Mouse (Mus musculus): ENCODE measurements around the gene Pde2a.
A peak's percentile ranks its signal among the peaks of the same experiment; 100 is the strongest.

Gene Pde2a

DNA sequence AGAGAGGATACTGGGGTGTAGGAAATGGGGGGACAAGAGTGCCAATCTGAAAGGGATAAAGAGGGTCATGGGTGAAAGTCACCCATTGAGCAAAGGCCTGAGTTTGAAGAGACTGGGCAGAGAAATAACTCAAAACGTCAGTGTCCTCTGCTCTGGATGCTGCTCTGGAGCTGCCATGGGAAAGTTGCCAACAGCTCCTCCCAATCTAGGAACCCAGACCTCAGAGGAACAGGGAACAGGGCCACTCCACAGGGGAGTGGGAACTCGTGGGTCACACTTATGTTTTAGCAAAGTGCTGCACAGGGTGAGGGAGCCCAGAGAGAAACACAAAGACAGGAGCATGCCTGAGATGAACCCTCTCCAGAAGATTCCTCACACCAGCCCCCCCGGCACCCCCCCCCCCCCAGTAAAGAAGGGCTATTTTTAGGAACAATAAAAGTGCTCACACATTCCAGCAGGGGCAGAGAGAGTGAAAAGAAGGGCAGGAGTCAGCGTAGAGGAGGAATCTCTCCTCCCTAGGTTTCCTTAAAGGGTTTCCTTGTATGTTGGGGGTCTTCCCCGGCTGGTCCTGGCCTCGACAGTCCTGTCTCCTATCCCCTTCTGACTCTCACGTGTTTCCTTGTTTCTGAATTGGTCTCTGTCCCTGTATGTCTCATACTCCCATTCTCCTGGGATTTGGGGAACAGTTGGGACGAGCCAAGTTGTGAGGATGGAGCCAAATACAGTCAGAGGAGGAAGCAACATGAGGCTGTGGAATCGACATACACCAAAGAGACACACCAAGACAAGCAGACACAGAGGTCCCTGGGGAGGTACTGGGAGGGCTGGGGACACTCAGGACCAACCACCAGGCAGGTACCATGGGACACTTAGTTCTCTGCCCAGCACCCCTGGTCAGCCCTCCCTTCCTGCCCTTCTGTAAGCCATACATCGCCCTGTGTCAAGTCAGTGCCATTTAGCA lies 51.4 kb downstream of the Pde2a start:
- DNase-seq (ENCODE audit: low read depth, low spot score), result no peak

DNA sequence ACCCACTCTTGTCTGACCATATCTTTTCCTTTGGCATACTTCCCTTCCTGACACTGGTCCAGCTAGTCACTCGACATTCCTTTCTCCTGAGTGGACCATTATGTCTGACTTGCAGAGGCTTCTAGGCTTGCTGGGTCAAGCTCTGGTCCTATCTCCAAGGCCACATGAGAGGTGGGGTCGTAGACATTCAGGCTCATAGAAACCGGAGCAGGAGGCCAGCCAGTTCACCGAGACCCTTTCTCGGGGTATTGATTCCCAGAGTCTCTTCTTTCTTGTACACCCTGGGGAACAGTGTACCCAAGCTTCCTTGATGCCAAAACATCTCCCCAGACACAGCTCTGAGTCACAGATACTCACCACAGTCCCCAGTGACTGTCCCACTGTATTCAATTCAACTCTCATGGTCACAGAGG lies 52.9 kb downstream of the Pde2a start:
- no peak for DNase-seq (ENCODE audit: low read depth, low spot score)

DNA sequence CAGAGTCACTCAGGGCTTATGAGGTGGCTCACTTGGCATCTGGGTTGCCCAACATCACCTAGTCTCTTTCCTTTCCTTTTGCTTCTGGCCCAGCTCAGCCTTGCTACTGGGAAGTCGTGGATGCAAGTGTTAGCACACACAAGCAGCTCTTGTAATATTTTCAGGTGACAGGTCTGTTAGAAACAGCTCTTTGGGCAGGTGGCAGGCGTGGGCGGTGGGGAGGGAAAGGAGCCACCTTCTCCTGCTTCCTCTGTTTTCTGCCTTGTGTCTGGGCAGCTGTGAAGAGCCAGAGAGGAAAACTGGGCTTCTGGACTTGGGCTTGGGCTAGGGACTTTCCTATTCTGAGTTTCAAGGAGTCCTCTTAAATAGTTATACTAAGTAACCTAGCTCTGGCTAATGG lies 54.5 kb downstream of the Pde2a start:
- DNase-seq (ENCODE audit: low read depth, low spot score), result no peak

DNA sequence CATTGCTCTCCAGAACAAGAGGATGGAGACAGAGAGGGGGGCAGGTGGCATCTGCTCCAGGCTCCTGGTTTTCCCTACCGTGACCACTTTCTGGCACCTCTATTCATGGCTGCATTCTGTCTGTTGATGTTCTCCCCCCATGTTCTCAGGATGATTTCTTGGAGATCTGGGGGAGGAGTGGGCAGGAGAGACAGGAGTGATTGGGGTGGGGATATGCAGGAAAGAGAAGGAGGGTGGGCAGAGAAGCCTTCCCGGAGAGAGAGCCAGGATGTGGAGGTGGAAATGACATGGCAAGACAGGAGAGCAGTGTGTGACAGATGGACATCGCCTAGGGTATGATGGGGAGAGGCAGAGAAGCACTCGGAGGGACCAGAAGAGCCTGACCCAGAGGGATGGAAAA lies 55.0 kb downstream of the Pde2a start:
- no peak for DNase-seq (ENCODE audit: low read depth, low spot score)

DNA sequence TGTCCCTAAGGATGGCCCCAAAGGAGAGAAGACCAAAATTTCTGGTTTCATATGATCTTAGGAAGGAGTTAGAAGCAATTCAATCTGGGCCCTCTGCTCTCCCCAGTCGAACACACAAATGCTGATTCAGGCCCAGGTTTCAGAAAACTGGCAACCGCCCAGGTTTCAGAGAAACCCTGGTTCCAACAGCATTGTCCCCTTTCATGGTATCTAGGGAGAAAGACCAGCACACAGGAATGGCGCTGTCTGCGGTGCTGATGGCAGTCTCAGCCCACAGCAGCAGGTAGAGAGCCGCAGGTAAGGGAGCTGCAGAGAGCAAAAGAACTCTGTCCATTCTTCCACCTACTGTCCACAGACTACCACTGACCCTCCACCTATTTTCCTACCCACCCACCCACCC lies 55.7 kb downstream of the Pde2a start:
- no peak for DNase-seq (ENCODE audit: low read depth, low spot score)

DNA sequence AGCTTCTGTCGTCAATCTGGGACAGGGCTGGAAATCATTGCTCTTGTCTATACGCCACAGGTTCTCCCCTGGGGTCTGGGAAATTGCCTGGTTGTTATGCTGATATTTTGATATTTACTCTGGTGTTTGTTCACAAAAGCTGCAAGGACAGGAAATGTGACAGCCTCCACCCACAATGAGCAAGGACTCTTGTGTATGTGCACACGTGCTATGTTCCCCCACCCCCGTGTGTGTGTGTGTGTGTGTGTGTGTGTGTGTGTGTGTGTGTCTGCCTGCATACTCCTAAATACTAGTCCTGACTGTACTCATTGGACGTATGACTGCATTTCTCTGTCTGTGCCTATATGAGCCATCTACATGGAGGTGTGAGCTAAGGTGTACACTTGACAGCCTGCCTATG lies 56.6 kb downstream of the Pde2a start:
- DNase-seq (ENCODE audit: low read depth, low spot score), result peak; percentile 60

DNA sequence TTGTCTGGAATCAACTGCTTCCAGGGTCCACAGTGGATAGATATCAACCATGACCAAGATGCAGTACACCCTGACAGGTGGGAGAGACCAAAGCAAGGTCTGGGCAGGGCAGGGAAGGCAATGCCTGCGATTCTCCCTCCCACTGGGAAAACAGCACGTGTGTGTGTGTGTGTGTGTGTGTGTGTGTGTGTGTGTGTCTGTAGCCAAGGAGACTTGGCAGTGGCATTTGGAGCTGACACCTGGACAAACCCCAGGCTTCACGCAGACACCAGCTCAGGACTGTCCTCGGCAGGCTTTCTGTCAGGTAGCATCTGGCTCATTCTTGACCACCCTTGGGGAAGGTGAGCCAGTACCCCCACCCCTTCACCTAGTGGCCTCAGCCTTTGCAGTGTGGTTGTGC lies 58.4 kb downstream of the Pde2a start:
- DNase-seq (ENCODE audit: low read depth, low spot score), result no peak

DNA sequence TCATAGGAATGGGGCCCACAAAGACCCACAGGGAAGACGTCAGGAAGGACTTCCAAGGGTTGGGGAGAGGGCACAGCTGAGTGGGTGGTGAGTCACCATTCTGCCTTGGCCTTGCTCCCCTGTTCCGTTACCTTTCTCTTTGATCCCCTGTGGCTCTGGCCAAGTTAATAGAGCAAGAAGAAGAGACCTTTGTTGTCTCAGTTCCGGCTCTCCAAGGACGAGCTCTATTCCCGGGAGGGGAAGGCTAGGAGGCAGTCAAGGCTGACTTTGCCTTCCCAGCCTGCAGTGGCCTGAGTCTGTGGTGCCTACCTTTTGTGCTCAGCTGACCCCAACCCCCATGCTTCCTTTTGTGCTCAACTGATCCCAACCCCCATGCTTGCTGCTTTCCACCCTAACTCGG lies 59.2 kb downstream of the Pde2a start:
- DNase-seq (ENCODE audit: low read depth, low spot score), result no peak

DNA sequence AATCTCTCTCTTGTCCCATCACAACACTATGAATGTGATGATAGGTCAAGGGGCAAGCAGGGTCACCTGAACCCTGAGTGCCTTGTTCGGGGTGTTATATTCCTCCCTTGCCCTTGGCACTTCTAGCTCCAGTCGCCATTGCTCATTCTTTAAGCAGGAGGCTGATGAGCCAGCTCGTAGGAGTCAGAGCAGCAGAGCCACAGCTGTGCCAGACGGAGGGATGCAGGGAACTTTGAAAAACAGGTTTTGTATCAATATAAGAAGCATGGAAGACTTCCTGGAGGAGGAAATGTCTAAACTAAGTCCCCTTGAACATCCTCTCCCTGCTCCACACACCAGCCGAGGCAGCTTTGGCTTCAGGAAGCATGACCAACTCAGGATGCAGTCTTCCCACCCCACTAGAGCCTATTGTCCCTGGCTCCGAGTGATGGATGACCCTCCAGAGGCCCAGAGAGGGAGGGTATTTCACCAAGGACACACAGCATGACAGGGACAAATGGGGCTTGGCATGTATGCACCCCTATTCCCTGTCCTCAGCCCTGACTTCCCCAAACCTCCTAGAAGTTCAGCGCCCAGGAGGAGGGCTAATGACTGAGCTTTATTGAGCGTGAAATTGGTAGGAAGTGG lies 60.5 kb downstream of the Pde2a start:
- DNase-seq (ENCODE audit: low read depth, low spot score), result no peak

DNA sequence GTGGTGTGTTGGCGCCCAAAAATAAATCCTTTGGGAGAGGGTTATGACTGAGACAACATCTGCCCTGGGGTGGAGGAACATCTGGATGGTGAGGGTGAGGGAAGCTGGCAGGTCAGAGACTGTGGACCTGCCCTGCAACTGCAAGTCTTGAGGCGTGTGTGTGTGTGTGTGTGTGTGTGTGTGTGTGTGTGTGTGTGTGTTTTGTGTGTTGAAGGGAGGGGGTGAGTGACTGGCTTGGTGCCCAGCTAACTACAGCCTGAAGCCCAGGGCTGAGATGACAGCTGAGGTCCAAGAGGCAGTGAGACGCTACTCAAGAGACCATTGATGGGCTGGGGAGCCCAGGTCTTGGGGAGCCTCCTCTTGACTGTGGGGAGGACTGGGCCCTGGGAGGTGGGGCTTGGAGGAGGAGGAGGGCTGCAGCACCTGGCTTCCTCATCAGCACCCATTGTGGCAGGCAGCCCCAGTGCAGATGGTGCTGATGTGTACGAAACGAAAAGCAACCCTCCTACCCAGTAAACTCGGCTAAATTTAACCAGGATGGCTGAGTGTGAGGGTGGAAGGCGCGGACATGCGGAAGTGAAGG lies 61.1 kb downstream of the Pde2a start:
- DNase-seq (ENCODE audit: low read depth, low spot score), result no peak

DNA sequence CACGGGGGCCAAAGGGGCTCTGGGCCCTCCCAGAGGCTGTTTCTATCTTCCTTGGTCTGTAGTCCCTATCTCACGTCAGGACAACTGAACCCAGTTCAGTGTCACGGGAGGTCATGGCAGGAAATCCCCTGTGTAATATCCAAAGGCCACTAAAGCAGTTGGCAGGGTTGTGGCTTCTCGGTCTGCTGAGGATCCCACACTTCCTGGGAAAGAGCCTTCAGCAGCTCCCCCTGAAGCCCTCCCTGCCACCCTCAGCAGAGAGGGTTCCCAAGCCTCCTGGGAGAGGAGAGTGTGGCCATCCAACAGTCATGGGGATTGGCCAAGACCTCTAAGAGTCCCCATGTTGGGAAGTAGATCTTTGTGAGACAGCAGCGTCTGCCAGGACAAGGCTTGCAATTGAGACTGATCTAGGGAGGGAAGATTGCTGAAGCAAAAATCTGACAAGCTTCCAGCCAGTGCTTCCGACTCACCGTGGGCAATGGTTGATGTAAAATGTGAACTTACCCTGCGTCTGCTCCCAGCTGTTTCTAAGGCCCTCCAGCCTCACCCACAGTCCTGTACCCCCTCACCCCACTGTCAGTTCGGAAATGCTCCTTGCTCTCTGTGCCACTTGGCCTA lies 62.1 kb downstream of the Pde2a start:
- DNase-seq (ENCODE audit: low read depth, low spot score), result no peak

DNA sequence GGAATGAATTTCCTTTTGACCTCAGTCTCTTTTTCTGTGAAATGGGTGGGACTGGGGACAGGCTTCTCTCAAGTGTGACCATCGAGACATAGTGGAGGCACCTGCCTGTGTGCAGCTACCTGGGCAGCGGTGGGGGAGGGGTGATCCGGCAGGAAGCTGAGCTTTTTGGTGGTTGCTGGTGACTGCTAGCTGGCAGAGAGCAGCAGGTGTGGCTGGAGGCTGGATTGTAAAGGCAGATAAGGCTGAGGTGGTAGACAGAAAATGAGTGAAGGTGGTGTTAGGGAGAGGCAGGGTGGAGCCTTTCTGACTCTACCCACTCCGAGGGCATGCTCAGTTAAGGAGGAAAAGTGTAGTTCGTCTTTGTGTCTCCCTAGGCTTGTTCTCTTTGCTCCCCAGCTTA lies 65.6 kb downstream of the Pde2a start:
- DNase-seq (ENCODE audit: low read depth, low spot score), result peak; percentile 44

DNA sequence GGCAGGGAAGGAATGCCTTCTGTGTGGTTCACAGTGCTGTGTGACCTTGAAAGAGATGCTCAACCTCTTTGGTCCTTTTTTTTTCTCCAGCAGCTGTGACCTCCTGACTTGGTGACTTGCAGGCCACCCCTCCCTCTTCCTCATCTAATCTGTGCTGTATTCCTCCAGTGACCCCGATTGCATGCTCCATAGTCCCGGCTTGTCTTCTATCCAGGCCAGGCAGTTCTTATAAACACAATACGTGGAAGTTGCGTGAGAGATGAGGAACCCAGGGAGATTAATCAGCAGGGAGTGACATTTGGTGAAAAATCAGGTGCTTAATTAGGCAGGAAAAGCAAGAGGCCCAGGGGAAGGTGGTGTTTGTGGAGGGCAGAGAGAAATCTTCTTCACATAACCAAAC lies 69.5 kb downstream of the Pde2a start:
- no peak for DNase-seq (ENCODE audit: low read depth, low spot score)

DNA sequence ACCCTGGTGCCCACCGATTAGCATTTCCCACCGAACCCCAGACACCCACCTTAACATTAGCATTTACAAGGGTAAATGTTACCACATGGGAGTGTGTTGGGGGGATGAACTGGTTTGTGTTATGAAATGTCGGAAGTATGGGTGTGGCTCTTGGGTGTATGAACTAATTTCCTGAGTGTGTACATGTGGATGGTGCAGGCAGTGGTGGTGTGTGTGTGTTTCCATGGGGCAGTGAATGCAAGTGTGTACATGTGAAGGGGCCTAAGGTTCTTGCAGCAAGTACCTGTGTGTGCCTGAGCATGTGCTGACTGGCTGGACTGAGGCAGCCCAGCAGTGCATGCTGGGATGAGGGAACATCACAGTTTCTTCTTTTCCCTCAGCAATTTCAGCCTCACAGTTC lies 76.9 kb downstream of the Pde2a start:
- DNase-seq (ENCODE audit: low read depth, low spot score), result no peak

DNA sequence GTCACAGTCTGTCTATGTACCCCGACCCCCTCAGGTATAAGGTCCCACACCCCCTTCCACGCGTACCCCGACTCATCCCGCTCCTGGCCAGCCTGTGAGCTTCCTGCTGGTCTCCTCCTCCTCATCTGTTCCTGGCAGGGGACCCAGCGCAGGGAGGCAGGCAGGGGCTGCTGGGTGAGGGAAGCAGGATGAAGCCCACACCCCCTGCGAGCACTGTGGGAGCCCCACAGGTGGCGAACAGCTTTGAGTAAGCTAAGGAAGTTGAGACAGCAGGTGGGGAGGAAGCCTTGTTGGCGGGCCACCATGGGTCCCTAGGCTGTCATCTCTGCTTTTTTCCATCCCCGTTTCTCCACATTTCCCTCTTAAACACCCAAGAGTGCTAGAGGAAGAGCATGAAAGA lies 77.8 kb downstream of the Pde2a start:
- no peak for DNase-seq (ENCODE audit: low read depth, low spot score)

DNA sequence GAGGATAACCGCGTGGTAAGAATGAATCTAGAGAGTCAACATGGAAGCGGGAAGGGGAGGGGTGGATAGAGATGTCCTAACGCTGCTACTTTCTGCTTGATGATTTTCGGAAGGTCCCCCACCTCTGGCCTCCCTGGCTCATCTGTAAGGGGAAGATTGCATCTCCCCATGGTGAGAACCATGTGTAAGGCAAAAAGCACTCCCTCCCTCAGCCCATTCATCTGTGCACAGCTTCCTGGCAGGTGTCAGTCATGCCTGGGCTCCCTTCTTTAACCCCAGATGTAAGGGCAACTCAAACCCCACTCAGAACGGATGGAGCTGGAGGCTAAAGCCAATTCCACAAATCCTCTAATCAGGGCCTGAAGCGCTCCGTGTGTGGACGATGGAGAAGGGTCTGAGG lies 78.2 kb downstream of the Pde2a start:
- no peak for DNase-seq (ENCODE audit: low read depth, low spot score)

DNA sequence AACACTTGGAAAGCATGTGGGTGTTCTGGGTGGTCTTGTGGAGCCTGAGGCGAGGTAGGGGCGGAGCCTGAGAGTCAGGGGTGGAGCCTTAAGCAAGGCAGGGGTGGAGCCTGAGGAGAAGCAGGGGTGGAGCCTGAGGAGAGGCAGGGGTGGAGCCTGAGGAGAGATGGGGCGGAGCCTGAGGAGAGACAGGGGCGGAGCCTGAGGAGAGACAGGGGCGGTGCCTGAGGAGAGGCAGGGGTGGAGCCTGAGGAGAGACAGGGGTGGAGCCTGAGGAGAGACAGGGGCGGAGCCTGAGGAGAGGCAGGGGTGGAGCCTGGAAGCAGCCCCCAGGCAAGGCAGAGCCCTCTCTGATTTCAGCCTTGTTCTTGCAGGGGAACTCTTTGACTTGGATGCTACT lies 79.7 kb downstream of the Pde2a start:
- peak; percentile 21 for DNase-seq (ENCODE audit: low read depth, low spot score)

DNA sequence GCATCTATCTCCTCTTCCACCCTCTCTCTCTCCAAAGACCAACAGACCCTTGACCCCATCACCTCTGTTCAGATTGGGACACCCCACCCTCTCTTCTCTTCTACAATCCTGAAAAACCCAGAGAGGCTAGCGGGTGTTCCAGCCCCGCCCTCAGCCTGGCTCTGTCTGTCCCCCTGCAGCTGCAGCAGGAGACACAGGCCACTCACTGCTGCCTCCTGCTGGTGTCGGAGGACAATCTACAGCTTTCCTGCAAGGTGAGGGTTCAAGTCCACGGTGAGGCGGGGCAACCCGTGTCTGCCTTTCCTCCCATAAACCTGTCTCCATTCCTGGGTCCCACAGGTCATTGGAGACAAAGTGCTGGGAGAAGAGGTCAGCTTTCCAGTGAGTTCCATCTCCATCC lies 80.2 kb downstream of the Pde2a start:
- peak; percentile 41 for DNase-seq (ENCODE audit: low read depth, low spot score)

DNA sequence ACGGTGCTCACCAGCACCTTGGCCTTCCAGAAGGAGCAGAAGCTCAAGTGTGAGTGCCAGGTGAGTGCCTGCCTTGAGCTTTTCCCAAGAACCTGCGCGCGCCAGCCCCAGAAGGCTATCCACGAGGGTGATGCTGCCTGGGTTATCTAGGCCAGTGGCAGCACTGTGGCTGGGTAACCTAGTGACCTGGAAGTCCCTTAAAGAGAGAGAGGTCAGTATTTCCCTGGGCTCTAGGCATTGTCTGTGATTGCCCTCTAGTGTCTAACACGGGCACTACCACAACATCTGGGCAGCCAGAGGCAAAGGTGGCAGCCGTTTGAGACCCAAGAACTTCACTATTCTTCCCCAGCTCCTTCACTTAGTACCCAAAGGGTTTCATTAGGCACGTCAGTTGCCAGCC lies 81.9 kb downstream of the Pde2a start:
- DNase-seq (ENCODE audit: low read depth, low spot score), result peak; percentile 75

DNA sequence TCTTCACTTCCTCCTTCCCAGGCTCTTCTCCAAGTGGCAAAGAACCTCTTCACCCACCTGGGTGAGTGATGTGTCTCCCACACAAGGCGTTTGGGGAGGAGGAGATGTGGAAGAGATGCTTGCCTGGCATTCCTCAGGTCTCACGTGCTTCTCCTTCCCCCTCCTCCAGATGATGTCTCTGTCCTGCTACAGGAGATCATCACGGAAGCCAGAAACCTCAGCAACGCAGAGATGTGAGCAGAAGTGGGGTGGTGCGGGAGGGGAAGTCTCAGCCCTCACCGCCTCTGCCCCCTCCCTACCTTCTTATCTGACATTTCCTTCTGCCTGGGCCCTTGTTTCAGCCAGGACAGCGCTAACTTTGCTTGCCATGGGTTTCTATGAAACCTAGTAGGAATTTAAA lies 82.3 kb downstream of the Pde2a start:
- peak; percentile 75 for DNase-seq (ENCODE audit: low read depth, low spot score)

DNA sequence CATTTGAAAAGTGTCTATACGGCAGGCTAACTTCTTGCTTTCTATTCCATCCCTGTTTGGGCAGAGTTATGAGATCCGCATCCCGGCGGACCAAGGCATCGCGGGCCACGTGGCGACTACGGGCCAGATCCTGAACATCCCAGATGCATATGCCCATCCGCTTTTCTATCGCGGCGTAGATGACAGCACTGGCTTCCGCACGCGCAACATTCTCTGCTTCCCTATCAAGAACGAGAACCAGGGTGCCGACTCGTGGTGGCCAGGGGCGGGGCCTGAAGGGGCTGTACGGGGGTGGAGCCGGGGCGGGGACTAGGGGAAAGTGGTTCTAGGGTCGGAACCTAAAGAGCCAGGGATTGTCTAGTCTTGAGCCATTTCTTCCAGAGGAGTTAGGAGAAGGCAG lies 83.0 kb downstream of the Pde2a start:
- DNase-seq (ENCODE audit: low read depth, low spot score), result peak; percentile 71

DNA sequence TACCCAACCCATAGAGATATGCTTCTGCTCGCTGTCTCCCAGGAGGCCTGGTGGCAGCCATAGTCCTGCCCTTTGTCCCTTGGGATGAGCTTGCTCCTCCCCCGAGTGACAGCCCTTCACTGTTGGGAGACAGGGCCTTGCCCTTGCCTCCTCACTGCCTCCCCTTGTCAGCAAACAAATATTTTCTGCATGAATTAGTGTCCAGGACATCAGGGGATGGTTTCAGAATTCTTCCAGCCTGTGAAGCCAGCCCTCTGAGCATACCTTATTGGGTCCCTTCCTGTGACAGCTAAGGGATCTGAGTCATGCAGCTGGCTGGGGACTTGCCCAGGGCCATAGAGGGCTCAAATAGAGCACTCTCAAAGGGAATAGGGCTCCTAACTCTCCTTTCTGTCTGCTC lies 87.7 kb downstream of the Pde2a start:
- DNase-seq (ENCODE audit: low read depth, low spot score), result no peak

Data from CD4-positive helper T cell, adult 2 months (primary cell).